Mouse (Mus musculus) kidney, adult 2 months (tissue): ENCODE data around the gene Grm8.

Experiments used
- CTCF ChIP-seq: fragments of 200-500 bp; conservative IDR thresholded peaks from 2 replicates; pipeline ENCODE4 v1.5.1; 2011; ENCODE audit warnings: low read depth, mild to moderate bottlenecking, control low read depth, low read length, moderate library complexity, mixed read lengths; ENCODE audit not compliant: insufficient read depth, insufficient read length
- POLR2A ChIP-seq: fragments of 200-500 bp; IDR thresholded peaks from one replicate; pipeline ENCODE4 v1.6.1; 2011; ENCODE audit warnings: low read depth, low read length, control low read depth

DNA sequence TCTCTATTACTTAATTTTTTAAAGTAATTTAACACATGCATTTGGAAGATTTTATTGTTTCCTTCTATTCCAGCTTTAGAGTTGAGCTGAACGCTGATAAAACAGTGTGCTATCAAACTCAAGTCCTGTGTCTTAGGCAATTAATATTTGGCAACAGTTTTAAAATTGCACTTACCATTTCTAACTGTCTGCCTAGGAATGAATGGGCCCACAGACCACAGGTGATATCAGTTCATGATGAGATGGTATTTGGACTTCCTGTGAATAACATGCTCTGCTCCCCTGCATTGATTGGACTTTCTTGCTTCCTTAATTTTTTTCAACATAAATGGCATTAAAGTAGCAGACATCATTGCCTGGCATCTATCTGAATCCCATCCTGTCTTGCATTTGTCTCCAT lies 232.8 kb downstream of the Grm8 start:
- TF ChIP-seq POLR2A (no peak), CTCF (no peak)
